Mouse (Mus musculus): Measurements from ENCODE around the gene Ctnna3.

DNA sequence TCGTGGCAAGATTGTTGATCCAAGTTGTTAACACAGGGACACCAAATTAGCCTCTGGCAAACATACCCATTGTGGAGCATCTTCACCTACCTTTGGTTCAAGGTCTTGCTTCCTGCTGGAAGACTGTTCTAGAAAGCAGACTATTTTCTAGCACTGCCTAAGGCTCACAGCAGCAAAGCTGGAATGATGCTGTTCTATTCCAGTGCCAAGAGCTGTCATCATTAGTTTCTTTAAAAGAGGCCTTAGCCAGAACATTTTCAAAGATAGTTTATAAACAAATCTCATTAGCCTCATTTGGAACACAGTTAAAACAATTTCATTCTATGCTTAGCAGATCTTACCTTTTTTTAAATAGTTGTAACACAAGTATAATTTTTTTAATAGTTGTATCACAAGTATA, 376.4 kb downstream of the Ctnna3 start:
- TF ChIP-seq CTCF (IDR thresholded peaks at IDR 0.05; ENCODE audit: control insufficient read depth, insufficient read depth, insufficient read length) (no peak), USF1 (IDR thresholded peaks at IDR 0.05; ENCODE audit: low read depth) (no peak), MAX (IDR thresholded peaks at IDR 0.05) (no peak), MYOD1 (IDR thresholded peaks at IDR 0.05; ENCODE audit: control insufficient read depth, insufficient read length, low read depth) (no peak), CEBPB (IDR thresholded peaks at IDR 0.05; ENCODE audit: low read depth) (no peak)
